Comparison of ENCODE assay signal across 9 mouse cellular contexts in genomic region chr3:60437678-60438232, GRCm38 (mm10). TPM values are rescaled to one million over a fixed set of nuclear protein-coding genes. Genes with fewer than 3 reads are reported as not detected.
DNase-seq lines count a peak whose midpoint lies in the region; ATAC-seq and TF ChIP-seq lines count a peak whose summit lies in the region.
"Had no signal": no experiment of that assay in that cellular context is flagged by ENCODE, and none has a peak within 500 bp of the region (broad histone marks: within the 10 kb centered on the region; RNA-seq: fewer than 3 reads in every experiment).

No protein-coding gene starts in this region.

- no peak overlapping the region for H3K27ac ChIP-seq in forebrain, embryonic 13.5 days
- no peak overlapping the region for H3K27ac ChIP-seq in liver, embryonic 12.5 days
- H3K27ac ChIP-seq: liver, embryonic 15.5 days had no signal

- no peaks in the 10 kb centered on the region for H3K79me2 ChIP-seq in myocyte (ENCODE audit: control insufficient read depth, insufficient read depth)

- no peaks in the 10 kb centered on the region for H3K36me3 ChIP-seq in myocyte (ENCODE audit: control insufficient read depth, insufficient read depth)
- H3K36me3 ChIP-seq in forebrain, embryonic 13.5 days (ENCODE audit: poor library complexity, severe bottlenecking): no peaks in the 10 kb centered on the region
- H3K36me3 ChIP-seq in liver, embryonic 12.5 days: no peaks in the 10 kb centered on the region
- H3K36me3 ChIP-seq: liver, embryonic 15.5 days had no signal

- DNase-seq in layer of hippocampus, adult 11-12 months (ENCODE audit: low spot score): peak; percentile 21
- no peak for DNase-seq in layer of hippocampus, adult 8-10 months (ENCODE audit: low spot score in 2 of 2)
- DNase-seq in adrenal gland, postnatal 36 days: peak; percentile 81 to 87
- peak; percentile 61 to 62 for DNase-seq in heart, postnatal 36 days
- DNase-seq in thymus, postnatal 0 days (ENCODE audit: low spot score): no peak

- no peaks in the 10 kb centered on the region for H3K4me1 ChIP-seq in forebrain, embryonic 13.5 days
- no peaks in the 10 kb centered on the region for H3K4me1 ChIP-seq in liver, embryonic 12.5 days
- H3K4me1 ChIP-seq: liver, embryonic 15.5 days had no signal

- H3K4me2 ChIP-seq in myocyte (ENCODE audit: low read depth): no peak overlapping the region
- H3K4me2 ChIP-seq in forebrain, embryonic 13.5 days: no peak overlapping the region
- H3K4me2 ChIP-seq in liver, embryonic 12.5 days: no peak overlapping the region
- H3K4me2 ChIP-seq: liver, embryonic 15.5 days had no signal

- no peak overlapping the region for H3K4me3 ChIP-seq in myocyte
- no peak overlapping the region for H3K4me3 ChIP-seq in forebrain, embryonic 13.5 days
- no peak overlapping the region for H3K4me3 ChIP-seq in liver, embryonic 12.5 days
- H3K4me3 ChIP-seq: liver, embryonic 15.5 days had no signal

- intact Hi-C loops in heart, postnatal 36 days (cut with DNase I): no loop called here

- no peaks in the 10 kb centered on the region for H3K27me3 ChIP-seq in myocyte (ENCODE audit: control insufficient read depth, insufficient read depth, insufficient read length)
- no peaks in the 10 kb centered on the region for H3K27me3 ChIP-seq in forebrain, embryonic 13.5 days
- H3K27me3 ChIP-seq in liver, embryonic 12.5 days (replicated peaks): no peaks in the 10 kb centered on the region
- H3K27me3 ChIP-seq: liver, embryonic 15.5 days had no signal

- no peak overlapping the region for H3K9ac ChIP-seq in forebrain, embryonic 13.5 days
- no peak overlapping the region for H3K9ac ChIP-seq in liver, embryonic 12.5 days
- H3K9ac ChIP-seq: liver, embryonic 15.5 days had no signal

- 63% methylated on average over 1 of the region's 1 CpGs for WGBS in forebrain, embryonic 13.5 days
- 47% methylated on average over 1 of the region's 1 CpGs for WGBS in liver, embryonic 12.5 days (ENCODE audit: insufficient replicate concordance)

- ATAC-seq in forebrain, embryonic 13.5 days: no peak
- ATAC-seq in liver, embryonic 12.5 days: no peak

- no peak for TF ChIP-seq POLR2A in myocyte (IDR thresholded peaks at IDR 0.05; ENCODE audit: insufficient read length, low read depth)

- no peaks in the 10 kb centered on the region for H3K9me3 ChIP-seq in forebrain, embryonic 13.5 days (replicated peaks)
- H3K9me3 ChIP-seq in liver, embryonic 12.5 days (replicated peaks): no peaks in the 10 kb centered on the region
- H3K9me3 ChIP-seq: liver, embryonic 15.5 days had no signal

- no peak overlapping the region for H3ac ChIP-seq in myocyte (ENCODE audit: control insufficient read depth, insufficient read length)

TF ChIP-seq in myocyte, 11 proteins besides CTCF, POLR2A, EP300 and RAD21:
- TF ChIP-seq POLR2AphosphoS2 (IDR thresholded peaks at IDR 0.05; ENCODE audit: insufficient read length, low read depth) (no peak), CEBPB (IDR thresholded peaks at IDR 0.05; ENCODE audit: insufficient read depth, poor library complexity, severe bottlenecking) (peak; percentile 78)

RNA-seq across cellular contexts. Expression of gene Mbnl1, which starts 34.9 kb away (rescaled TPM):
- total RNA-seq in layer of hippocampus, adult 8-10 months (2022): 100 to 1,000 TPM; 160 to 169 (median 162) TPM
- total RNA-seq in adrenal gland, postnatal 36 days (2021): 100 to 1,000 TPM; 504 to 609 TPM
- 100 to 1,000 TPM; 195 to 217 TPM for total RNA-seq in heart, postnatal 36 days (2021)
- polyA plus RNA-seq in myocyte (2012; fragmentation: generic; extraction: Trizol): 24.7 TPM
- 38.8 and 39.9 TPM in 2 replicates for polyA plus RNA-seq in forebrain, embryonic 13.5 days (2015; fragmentation: Nextera tagmentation; extraction: Ambion mirVana)
- 224 and 235 TPM in 2 replicates for polyA plus RNA-seq in thymus, postnatal 0 days (2015; fragmentation: Nextera tagmentation; extraction: Ambion mirVana)
- 169 and 171 TPM in 2 replicates for polyA plus RNA-seq in liver, embryonic 12.5 days (2016; fragmentation: Nextera tagmentation; extraction: Ambion mirVana)

Comparison
In these comparisons a context has a peak if more than half of its experiments do, and no peak if none do; other contexts are left out.
1. DNase-seq: peak in layer of hippocampus, adult 11-12 months (single experiment), adrenal gland, postnatal 36 days (2 of 2) and heart, postnatal 36 days (2 of 2); none in layer of hippocampus, adult 8-10 months (0 of 2) and thymus, postnatal 0 days (single experiment).